8 mouse cellular contexts compared by ENCODE assay signal in genomic region chr15:100463712-100464111, GRCm38 (mm10). TPM values are rescaled to one million over a fixed set of nuclear protein-coding genes. Genes with fewer than 3 reads are reported as not detected.
DNase-seq lines count a peak whose midpoint lies in the region; ATAC-seq lines count a peak whose summit lies in the region.

No protein-coding gene starts in this region.

- H3K27me3 ChIP-seq in forebrain, embryonic 11.5 days (ENCODE audit: control insufficient read depth, insufficient read depth, low read length) = no peaks in the 10 kb centered on the region
- H3K27me3 ChIP-seq in forebrain, embryonic 13.5 days = peaks cover 8% of the 10 kb centered on the region; the same call in 1 of the 2 replicates

- H3K9ac ChIP-seq in forebrain, embryonic 11.5 days (ENCODE audit: low read length) = no peak overlapping the region
- no peak overlapping the region for H3K9ac ChIP-seq in forebrain, embryonic 13.5 days

- WGBS in forebrain, embryonic 11.5 days = 29% methylated on average over 6 of the region's 6 CpGs
- 28% methylated on average over 6 of the region's 6 CpGs for WGBS in forebrain, embryonic 13.5 days

- H3K4me1 ChIP-seq in forebrain, embryonic 11.5 days (replicated peaks; ENCODE audit: control insufficient read depth, insufficient read depth, low read length) = 0 out of 2 replicates have a peak, but pooled peaks cover 2% of the 10 kb centered on the region
- peaks cover 11% of the 10 kb centered on the region for H3K4me1 ChIP-seq in forebrain, embryonic 13.5 days

- ATAC-seq in forebrain, embryonic 11.5 days (replicated peaks; ENCODE audit: low FRiP score) = no peak
- ATAC-seq in forebrain, embryonic 13.5 days = no peak

- peak; percentile 73 for DNase-seq in forebrain, embryonic 11.5 days (ENCODE audit: low spot score)
- peak; percentile 86 for DNase-seq in 3T3-L1 (ENCODE audit: low read depth, low spot score)
- DNase-seq in adrenal gland, adult 8-10 months = peak; percentile 64
- DNase-seq in embryo, embryonic 9.5 days (ENCODE audit: extremely low spot score) = peak; percentile 55
- peak; percentile 87 for DNase-seq in kidney, postnatal 4 days
- DNase-seq in lung, postnatal 14 days = peak; percentile 74
- DNase-seq in spleen, postnatal 36 days (ENCODE audit: low spot score in 2 of 2) = peak; percentile 40 to 56

- no peak overlapping the region for H3K27ac ChIP-seq in forebrain, embryonic 11.5 days (ENCODE audit: low read depth, low read length)
- no peak overlapping the region for H3K27ac ChIP-seq in forebrain, embryonic 13.5 days

- no peaks in the 10 kb centered on the region for H3K9me3 ChIP-seq in forebrain, embryonic 11.5 days (ENCODE audit: control insufficient read depth, low read length)
- H3K9me3 ChIP-seq in forebrain, embryonic 13.5 days (replicated peaks) = no peaks in the 10 kb centered on the region

- no peak overlapping the region for H3K4me2 ChIP-seq in forebrain, embryonic 11.5 days (ENCODE audit: low read depth, low read length, severe bottlenecking)
- no peak overlapping the region for H3K4me2 ChIP-seq in forebrain, embryonic 13.5 days

- H3K36me3 ChIP-seq in forebrain, embryonic 11.5 days (ENCODE audit: control insufficient read depth, insufficient read depth, low read length) = no peaks in the 10 kb centered on the region
- H3K36me3 ChIP-seq in forebrain, embryonic 13.5 days (ENCODE audit: poor library complexity, severe bottlenecking) = no peaks in the 10 kb centered on the region

- H3K4me3 ChIP-seq in forebrain, embryonic 11.5 days (ENCODE audit: low read depth, low read length) = no peak overlapping the region
- H3K4me3 ChIP-seq in forebrain, embryonic 13.5 days = no peak overlapping the region

RNA-seq across cellular contexts. Expression of gene Letmd1, which starts 5.1 kb away (rescaled TPM):
- polyA plus RNA-seq in forebrain, embryonic 11.5 days (2014; fragmentation: Nextera tagmentation; extraction: Ambion mirVana) = 41.3 and 46.6 TPM in 2 replicates
- polyA plus RNA-seq in forebrain, embryonic 13.5 days (2015; fragmentation: Nextera tagmentation; extraction: Ambion mirVana) = 44.7 and 50.3 TPM in 2 replicates
- 100 to 1,000 TPM in 3 of 4 experiments, 10 to 100 TPM in 1; 77.8 to 122 (median 108) TPM for total RNA-seq in adrenal gland, adult 8-10 months (2022)

RNA-seq across cellular contexts. Expression of gene Csrnp2, which starts 31.6 kb away (rescaled TPM):
- polyA plus RNA-seq in forebrain, embryonic 11.5 days (2014; fragmentation: Nextera tagmentation; extraction: Ambion mirVana) = 26.3 and 26.4 TPM in 2 replicates
- polyA plus RNA-seq in forebrain, embryonic 13.5 days (2015; fragmentation: Nextera tagmentation; extraction: Ambion mirVana) = 34.7 and 39.2 TPM in 2 replicates
- total RNA-seq in adrenal gland, adult 8-10 months (2022) = 1 to 10 TPM; 5.7 to 8.5 (median 6.7) TPM

RNA-seq across cellular contexts. Expression of gene Slc11a2, which starts 38.8 kb away (rescaled TPM):
- 18.0 and 23.2 TPM in 2 replicates for polyA plus RNA-seq in forebrain, embryonic 11.5 days (2014; fragmentation: Nextera tagmentation; extraction: Ambion mirVana)
- polyA plus RNA-seq in forebrain, embryonic 13.5 days (2015; fragmentation: Nextera tagmentation; extraction: Ambion mirVana) = 21.3 and 22.1 TPM in 2 replicates
- total RNA-seq in adrenal gland, adult 8-10 months (2022) = 100 to 1,000 TPM; 110 to 151 (median 127) TPM

RNA-seq across cellular contexts. Expression of gene Gm5475, which starts 41.8 kb away (rescaled TPM):
- not detected in 2 replicates for polyA plus RNA-seq in forebrain, embryonic 11.5 days (2014; fragmentation: Nextera tagmentation; extraction: Ambion mirVana)
- 0.06 TPM in 1 of 2 replicates, not detected in the other for polyA plus RNA-seq in forebrain, embryonic 13.5 days (2015; fragmentation: Nextera tagmentation; extraction: Ambion mirVana)
- total RNA-seq in adrenal gland, adult 8-10 months (2022) = under 1 TPM; 0.09 to 0.28 (median 0.26) TPM
